Mouse (Mus musculus): ENCODE data around the gene Scamp4. TPM values are rescaled to one million over a fixed set of nuclear protein-coding genes. Genes with fewer than 3 reads are reported as not detected.

Gene Scamp4
- polyA plus RNA-seq (2012; rRNA removed) = 53.6 and 62.1 TPM in 2 replicates

DNA sequence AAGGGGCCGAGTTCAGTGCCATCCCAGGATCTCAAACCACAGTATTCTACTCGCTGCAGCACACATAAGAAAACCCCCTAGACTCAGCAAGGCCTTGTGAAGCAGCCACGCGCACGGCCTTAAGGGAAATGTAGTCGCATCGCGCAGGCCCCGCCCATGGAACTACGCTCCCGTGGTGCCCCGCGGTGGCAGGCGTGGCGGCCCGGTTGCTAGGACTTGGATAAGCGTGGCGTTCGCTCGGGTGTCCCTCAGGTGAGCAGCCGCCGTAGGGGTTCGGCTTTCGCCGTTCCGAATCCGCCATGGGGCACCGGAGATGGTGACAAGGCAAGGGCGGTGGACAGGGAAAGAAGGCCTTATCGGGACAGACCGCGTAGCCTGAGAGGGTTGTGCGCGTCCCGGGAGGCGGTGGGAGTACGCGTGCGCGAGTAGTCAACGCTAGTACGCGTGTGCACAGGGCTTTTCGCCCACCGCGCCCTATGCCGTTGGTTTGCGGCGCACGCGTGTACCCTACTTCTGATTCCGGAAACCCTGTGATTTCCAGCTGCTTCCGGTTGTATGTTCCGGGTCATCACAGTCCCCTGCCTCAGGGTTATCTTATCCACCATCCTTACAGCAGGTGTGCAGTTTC, at the start of gene Scamp4, which contains the start of gene Adat3:
TSS of gene Scamp4 (plus strand) at position 175 of the 628 bp plus-strand sequence.
TSS of gene Adat3 (plus strand) at position 183 of the 628 bp plus-strand sequence.

DNA sequence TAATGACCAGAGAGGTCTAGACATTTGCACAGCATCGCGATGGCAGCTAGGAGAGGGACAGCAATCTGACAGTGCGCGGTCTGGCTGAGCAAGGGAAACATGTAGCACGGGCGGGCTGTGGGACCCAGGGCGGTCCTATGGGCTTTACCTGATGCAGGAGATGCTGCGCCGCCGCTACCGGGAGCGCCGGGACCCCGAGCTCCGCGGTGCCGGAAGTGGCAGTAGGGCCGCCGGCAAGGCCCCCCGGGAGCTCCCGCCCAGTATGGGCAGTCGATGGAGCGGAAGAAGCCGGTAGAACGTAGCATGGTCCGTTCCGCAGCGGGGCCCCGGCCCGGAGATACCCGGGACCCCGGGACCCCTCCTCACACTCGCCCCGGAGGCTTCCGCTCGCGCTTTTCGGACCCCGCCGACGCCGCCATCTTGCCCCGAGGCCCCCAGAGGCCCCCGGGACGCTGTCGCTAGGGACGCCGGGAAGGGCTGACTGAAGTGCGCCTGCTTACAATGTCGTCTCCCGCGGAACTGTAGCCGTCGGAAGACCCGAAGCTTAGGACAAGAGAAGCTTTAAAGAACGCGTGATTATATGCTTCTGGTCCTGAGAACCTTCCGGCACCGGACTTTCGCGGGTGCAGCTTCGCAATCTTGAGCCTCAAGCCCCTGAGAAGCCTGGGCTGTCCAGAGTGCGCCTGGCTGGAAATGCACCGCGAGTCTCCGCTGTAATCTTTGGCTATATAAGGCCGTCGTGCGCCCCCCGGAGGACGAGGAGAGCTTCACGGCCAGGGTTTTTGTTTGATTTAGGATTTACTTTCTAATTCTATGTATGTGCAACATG, 41.3 kb upstream of the Scamp4 start, which contains the start of gene Rexo1:
TSS of gene Rexo1 (minus strand) at position 445 of the 829 bp plus-strand sequence.

DNA sequence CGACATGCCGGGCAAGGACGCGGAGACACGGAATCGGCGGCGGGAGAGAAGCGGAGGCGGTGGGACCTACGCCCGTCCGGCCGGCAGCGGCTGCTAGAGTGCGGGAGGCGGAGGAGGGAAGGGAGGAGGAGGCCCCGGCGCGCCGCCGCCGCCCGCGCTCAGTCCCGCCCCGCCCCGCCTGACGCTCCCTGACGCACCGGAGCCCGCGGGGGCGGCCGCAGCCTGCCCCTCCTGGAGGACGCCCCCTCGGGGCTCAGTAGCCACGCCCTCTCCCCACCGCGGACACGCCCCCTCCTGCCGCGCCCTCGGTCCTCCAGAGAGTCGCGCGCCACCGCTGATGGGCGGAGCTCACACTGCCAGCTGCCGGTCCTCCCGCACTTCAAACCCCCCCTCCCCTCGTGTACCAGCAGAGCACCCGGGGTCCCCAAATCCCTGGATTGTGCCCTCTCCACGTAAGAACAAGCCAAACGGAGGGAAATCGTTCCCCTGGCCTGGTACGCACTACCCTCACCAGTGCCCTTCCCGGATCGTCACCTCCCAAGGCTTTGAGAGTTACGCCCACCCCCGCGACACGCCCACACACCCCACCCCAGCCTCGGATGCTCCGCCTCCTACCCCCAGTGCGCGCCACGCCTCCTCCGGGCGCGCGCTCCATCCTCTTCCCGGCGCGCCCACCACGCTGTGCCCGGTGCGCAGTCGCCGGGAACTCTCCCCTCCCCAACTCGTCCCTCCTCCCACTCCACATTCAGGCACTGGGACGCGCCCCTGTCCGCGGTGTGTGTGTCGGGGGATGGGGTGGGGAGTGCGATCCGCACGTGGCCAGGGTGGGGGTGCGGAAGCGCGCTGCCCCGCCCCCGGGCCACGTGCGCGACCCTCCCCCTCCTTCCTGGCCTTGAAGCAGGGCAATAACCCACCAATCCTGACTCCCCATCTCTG, 25.2 kb upstream of the Scamp4 start, which contains the start of gene Klf16:
TSS of gene Klf16 (minus strand) at position 127 of the 936 bp plus-strand sequence.

DNA sequence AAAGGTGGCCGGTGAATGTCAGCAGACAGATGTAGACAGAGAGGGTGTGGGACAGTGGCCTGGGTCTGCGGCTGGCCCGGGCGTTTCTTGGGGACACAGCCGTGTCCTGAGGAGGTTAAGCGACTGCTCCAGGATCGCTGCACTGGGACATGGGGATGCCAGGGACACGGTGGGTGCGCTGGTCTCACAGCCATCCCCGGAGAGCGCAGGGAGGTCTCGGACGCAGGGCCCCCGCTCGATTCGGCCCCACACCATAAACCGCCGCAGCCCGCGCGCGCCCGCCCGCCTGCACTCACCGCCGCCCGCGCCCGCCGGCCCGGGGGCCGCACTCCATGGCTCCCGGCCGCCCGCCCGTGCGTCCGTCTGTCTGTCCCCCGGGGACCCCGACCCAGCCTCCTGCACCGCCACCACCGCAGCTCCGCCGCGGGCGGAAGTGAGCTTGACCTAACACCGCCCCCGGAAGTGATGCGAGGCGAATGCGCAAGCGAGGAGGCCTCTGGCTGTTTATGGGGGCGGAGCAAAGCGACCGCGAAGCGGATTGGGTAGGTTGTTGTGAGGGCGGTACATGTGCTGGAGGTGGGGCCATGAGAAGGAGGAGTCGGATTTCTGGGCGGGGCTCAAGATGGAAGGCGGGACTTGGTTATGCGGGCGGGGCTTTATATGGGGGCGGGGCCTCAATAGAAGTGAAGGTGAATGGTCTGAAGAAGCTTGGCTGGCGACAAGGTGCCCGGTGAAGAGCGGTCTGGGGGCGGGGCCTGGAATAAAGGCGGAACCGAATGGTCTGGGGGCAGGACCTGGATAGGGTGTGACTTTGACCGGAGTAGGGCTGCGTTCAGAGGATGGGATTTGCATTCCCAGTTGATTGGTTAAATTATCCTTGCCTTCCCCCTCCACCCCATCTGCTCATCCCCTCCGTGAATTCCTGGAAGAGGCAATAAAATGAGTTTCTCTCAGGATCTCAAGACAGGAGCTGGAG, 12.5 kb upstream of the Scamp4 start, which contains the start of gene Abhd17a:
TSS of gene Abhd17a (minus strand) at position 463 of the 976 bp plus-strand sequence.

DNA sequence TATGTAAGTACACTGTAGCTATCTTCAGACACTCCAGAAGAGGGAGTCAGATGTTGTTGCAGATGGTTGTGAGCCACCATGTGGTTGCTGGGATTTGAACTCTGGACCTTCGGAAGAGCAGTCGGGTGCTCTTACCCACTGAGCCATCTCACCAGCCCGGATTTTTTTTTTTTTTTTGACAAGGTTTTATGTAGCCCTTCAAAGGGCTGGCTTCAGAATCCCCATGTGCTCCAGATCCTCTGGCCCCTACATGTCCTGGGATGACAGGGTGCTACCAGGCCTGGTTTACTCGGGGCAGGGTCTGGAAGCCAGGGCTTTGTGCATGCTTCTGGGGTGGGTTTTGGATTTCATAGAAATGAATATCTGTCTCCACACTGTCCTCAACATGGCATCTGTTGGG, 3.0 kb downstream of the Scamp4 start, which contains the start of gene Gm49322:
TSS of gene Gm49322 (plus strand) at position 301 of the 400 bp plus-strand sequence.

DNA sequence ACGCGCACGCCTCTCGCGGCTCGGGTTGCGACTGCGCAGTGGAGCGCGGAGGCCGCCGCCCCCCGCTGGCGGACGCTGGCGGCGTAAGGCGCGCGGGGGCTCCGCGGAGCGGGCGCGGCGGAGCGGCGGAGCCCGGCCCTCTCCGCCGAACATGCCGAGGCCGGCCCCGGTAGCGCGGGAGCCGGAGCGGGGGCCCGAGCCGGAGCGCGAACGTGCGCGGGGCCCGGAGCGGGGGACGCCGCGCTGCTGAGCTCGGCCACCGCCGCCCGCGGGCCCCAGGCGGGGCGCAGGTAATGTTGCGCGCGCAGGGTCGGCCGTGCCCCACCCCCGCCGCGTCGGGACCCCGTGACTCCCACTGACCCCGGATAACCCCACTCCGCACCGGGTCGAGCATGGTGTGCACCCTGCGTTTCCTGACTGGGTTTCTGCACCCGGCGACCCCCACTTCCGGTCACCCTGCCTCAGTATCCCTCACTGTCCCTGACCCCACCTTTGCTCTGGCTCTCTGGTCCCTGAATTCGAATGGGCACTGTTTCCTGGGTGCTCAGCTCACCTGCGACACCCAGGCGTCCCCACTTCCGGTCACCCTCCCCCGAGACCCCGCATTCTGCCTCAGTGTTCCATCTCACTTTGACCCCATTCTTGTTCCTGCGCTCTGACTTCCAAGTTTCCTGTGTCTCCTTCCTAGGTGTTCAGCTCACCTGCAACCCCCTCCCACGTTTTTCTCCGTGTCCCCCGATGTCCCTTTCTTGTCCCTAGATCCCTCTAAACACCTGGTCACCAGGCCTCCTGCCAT, 20.2 kb downstream of the Scamp4 start, which contains the start of gene Csnk1g2:
TSS of gene Csnk1g2 (plus strand) at position 178 of the 796 bp plus-strand sequence.

DNA sequence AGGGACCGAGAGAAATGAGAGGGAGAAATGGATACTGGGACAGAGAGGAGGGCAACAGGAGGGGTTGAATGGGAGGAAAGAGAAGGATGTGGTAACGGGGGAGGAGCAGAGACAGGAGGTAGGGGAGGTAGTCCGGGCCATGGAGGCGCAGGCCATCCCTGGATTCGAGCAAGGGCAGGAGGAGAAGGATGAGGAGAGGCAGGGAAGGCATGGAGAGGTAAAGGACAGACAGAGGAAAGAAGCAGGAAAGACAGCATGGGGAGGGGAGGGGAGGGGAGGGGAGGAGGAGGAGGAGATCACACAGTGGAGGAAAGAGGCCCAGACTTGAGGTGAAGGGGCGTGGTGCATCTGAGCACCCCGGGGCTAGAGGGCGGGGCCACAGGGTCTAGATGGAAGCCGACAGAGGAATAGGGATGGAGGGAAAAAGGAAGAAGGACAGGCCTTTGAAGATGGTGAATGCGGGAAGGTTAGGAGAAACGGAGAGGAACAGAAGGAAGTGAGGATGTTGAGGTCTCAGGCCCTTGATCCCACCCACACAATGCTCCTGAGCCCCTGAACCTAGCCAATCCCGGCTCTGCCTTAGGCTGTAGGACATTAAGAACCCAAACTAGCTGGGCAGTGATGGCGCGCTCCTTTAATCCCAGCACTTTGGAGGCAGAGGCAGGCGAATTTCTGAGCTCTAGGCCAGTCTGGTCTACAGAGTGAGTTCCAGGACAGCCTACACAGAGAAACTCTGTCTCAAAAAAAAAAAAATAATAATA, 54.4 kb downstream of the Scamp4 start, which contains the start of gene Btbd2:
TSS of gene Btbd2 (minus strand) at position 209 of the 761 bp plus-strand sequence.

Other genes starting within 250 kb of the Scamp4 start
- gene Plk5, start 246.4 kb upstream of the Scamp4 start, polyA plus RNA-seq (2012; rRNA removed) = 2.6 and 2.9 TPM in 2 replicates
- 86.4 and 98.5 TPM in 2 replicates for gene Mex3d, start 215.2 kb upstream of the Scamp4 start, polyA plus RNA-seq (2012; rRNA removed)
- 273 and 295 TPM in 2 replicates for gene Mbd3, start 203.3 kb upstream of the Scamp4 start, polyA plus RNA-seq (2012; rRNA removed)
- gene Uqcr11, start 196.0 kb upstream of the Scamp4 start, polyA plus RNA-seq (2012; rRNA removed) = 870 and 900 TPM in 2 replicates
- 145 and 156 TPM in 2 replicates for gene Tcf3, start 169.2 kb upstream of the Scamp4 start, polyA plus RNA-seq (2012; rRNA removed)
- 4.1 and 6.6 TPM in 2 replicates for gene Onecut3, start 108.0 kb upstream of the Scamp4 start, polyA plus RNA-seq (2012; rRNA removed)
- gene Atp8b3, start 63.7 kb upstream of the Scamp4 start, polyA plus RNA-seq (2012; rRNA removed) = 0.58 and 0.81 TPM in 2 replicates
- gene Rexo1, start 41.3 kb upstream of the Scamp4 start, polyA plus RNA-seq (2012; rRNA removed) = 59.5 and 61.4 TPM in 2 replicates
- 13.9 and 14.8 TPM in 2 replicates for gene Klf16, start 25.6 kb upstream of the Scamp4 start, polyA plus RNA-seq (2012; rRNA removed)
- gene Abhd17a, start 12.5 kb upstream of the Scamp4 start, polyA plus RNA-seq (2012; rRNA removed) = 126 and 131 TPM in 2 replicates
- 11.3 and 11.5 TPM in 2 replicates for gene Adat3, start within 50 bp of the Scamp4 start, polyA plus RNA-seq (2012; rRNA removed)
- gene Gm49322, start 3.1 kb downstream of the Scamp4 start, polyA plus RNA-seq (2012; rRNA removed) = 4.7 TPM in 2 replicates
- gene Csnk1g2, start 20.0 kb downstream of the Scamp4 start, polyA plus RNA-seq (2012; rRNA removed) = 203 and 212 TPM in 2 replicates
- 93.0 and 93.8 TPM in 2 replicates for gene Btbd2, start 54.2 kb downstream of the Scamp4 start, polyA plus RNA-seq (2012; rRNA removed)
- gene Mknk2, start 75.2 kb downstream of the Scamp4 start, polyA plus RNA-seq (2012; rRNA removed) = 87.9 and 92.8 TPM in 2 replicates
- 34.5 and 37.2 TPM in 2 replicates for gene Mob3a, start 99.1 kb downstream of the Scamp4 start, polyA plus RNA-seq (2012; rRNA removed)
- 66.3 and 70.4 TPM in 2 replicates for gene Izumo4, start 99.3 kb downstream of the Scamp4 start, polyA plus RNA-seq (2012; rRNA removed)
- 153 and 171 TPM in 2 replicates for gene Ap3d1, start 139.4 kb downstream of the Scamp4 start, polyA plus RNA-seq (2012; rRNA removed)
- 46.3 and 56.0 TPM in 2 replicates for gene Dot1l, start 152.3 kb downstream of the Scamp4 start, polyA plus RNA-seq (2012; rRNA removed)
- 85.0 and 92.8 TPM in 2 replicates for gene Sf3a2, start 195.3 kb downstream of the Scamp4 start, polyA plus RNA-seq (2012; rRNA removed)
- 116 and 118 TPM in 2 replicates for gene Plekhj1, start 195.8 kb downstream of the Scamp4 start, polyA plus RNA-seq (2012; rRNA removed)
- 1.4 and 1.5 TPM in 2 replicates for gene Amh, start 202.4 kb downstream of the Scamp4 start, polyA plus RNA-seq (2012; rRNA removed)
- gene Jsrp1, start 210.6 kb downstream of the Scamp4 start, polyA plus RNA-seq (2012; rRNA removed) = 0.48 and 2.0 TPM in 2 replicates
- gene Oaz1, start 223.8 kb downstream of the Scamp4 start, polyA plus RNA-seq (2012; rRNA removed) = 683 and 719 TPM in 2 replicates
- gene Lingo3, start 241.2 kb downstream of the Scamp4 start, polyA plus RNA-seq (2012; rRNA removed) = 3.6 and 3.8 TPM in 2 replicates